Mouse (Mus musculus) v-Abl transformed pro-B cells (cell line): ENCODE data around the gene Hapln2.

Source experiments
- in situ Hi-C, 2 experiments: fragments of 400-800 bp; cut with MboI; formaldehyde crosslinking; loops; one replicate each; pipeline ENCODE4 v1.15.1; 2025; ENCODE audit not compliant: unreplicated experiment in 2 of 2

Hapln2 gene

DNA sequence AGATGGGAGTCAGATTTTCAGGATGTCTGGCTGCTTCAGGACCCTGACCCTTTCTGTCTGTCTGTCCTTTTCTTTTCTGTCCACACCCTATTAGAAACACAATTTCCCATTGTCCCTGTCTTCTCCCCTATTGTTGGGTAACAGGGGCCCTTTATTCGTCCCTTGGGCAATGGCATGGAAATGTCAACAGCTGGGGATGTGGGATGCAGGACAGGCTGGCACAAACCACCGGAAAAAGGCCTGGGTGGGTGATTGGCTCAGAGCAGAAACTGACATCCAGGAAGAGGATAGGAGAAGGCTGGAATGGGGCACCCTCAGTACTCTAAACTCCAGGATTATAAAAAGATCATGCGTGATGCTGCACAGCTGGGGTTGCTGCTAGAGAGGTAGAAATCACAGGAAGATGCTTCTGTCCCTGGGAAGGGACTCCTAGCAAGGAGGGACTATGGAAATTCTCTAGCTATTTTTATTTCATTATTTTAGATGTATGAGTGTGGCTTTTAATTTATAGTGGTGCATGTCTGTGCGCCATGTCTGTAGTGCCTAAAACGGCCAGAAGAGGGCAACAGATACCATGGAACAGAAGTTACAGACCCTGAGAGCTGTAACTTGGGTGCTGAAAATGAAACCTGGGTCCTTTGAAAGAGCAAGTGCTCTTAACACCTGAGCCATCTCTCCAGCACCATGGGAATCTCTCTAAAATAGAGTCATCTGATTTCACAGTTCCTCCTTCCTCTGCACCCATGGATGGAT is at the start of gene Hapln2:
Gene Hapln2, minus strand, starts transcription at position 150 of the 753 bp plus-strand sequence.
- in situ Hi-C loops = loop anchor here in 1 of 2 experiments (5.0 kb wide), 1 partner anchor 40 kb away; no protein-coding TSS in a partner anchor

DNA sequence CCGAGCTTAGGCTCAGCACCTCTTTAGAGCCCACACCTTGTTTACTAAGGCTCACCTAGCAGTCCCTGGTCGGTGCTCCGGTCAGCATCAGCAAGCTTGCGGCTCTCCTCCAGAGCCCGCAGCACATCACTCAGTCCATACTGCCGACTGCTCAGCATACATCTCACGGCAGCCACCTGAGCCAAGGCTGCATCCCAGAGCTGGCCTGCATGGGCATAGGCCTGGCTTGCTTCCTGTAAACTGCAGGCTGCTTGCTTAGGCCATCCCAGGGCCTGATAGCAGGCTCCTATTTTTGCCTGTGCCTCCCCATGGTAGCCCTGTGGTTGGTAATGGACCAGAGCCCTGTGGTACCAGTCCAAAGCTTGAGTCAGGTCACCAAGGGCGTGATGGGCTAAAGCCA is 47.4 kb upstream of the Hapln2 start:
- in situ Hi-C loops = loop anchor here (5.0 to 25.0 kb wide), 3 partner anchors 67 to 310 kb away; partner anchors contain the start of gene Nes (in 1 of the 2)

DNA sequence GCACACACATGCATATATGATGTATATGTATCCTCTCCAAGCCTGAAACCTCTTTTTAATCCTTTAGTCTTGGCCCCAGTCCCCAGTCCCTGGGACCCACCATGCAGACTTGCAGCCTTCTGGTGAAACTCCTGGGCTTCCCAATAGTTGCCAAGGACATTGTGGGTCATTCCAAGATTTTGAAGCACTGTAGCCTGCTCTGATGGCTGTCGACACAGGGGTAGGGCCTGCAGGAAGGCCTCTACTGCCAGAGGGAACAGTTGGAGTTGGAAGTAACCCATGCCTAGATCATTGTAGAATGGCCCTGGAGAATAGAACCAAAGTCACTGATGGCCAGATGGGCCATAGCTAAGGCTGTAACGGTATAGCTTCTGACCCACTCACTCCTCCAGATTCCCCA is 47.0 kb upstream of the Hapln2 start:
- in situ Hi-C loops = loop anchor here (5.0 to 25.0 kb wide), 3 partner anchors 67 to 310 kb away; partner anchors contain the start of gene Nes (in 1 of the 2)

DNA sequence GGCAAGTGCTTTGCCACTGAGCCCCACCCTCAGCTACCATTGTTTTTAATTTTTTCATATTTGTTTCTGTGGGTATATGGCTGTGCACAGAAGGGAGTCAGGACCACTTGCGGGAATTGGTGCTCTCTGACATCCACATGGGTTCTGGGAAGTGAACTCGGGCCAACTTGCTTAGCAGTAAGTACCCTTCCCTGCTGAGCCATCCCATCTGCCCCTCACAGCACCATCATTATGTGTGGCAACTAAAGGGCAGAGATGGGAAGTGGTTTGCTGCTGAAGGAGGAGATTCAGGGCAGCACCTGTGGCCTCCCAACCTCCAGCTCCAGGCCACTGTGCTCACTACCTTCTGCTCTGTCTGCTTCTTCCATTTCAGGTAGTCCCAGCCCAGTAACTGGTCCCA is 46.2 kb upstream of the Hapln2 start:
- in situ Hi-C loops = loop anchor here (5.0 to 25.0 kb wide), 3 partner anchors 66 to 309 kb away; partner anchors contain the start of gene Nes (in 1 of the 2)

GRCm38 (mm10) chr3:88071783-88072182 is 44.4 kb upstream of the Hapln2 start:
- in situ Hi-C loops = loop anchor here (5.0 to 25.0 kb wide), 3 partner anchors 64 to 307 kb away; partner anchors contain the start of gene Nes (in 1 of the 2)

GRCm38 (mm10) chr3:88068386-88068785 is 41.0 kb upstream of the Hapln2 start:
- in situ Hi-C loops = loop anchor here (5.0 to 25.0 kb wide), 3 partner anchors 36 to 106 kb away; partner anchors contain the start of genes Hapln2 (in 1 of the 2) and Nes (in 1 of the 2)

- in situ Hi-C loops = loop anchor here in 1 of 2 experiments (25.0 kb wide), 1 partner anchor 96 kb away; the partner anchor contains the start of gene Nes
Measured at GRCm38 (mm10) chr3:88057902-88058696, 30.7 kb upstream of the Hapln2 start, which contains the start of gene Naxe. TSS of gene Naxe (minus strand) at chr3:88058495.

DNA sequence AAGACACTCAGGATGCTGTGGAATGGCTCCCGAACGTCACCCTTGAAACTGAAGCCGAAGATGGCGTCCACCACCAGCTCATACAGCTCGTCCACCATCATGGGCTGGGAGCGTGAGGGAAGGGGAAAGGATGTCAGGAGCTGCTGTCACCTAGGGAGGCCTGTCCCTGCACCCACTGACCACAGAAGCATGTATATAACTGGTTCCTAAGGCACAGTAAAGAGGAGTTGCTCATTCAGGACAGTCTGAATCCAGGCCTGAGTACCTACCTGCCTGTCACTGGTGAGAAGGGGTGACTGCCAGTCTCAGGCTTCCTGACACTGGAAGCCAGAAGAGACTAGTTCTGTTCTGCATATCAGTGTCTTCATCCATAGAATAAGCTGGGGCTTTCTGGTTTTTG is 29.6 kb upstream of the Hapln2 start:
- in situ Hi-C loops = loop anchor here in 1 of 2 experiments (25.0 kb wide), 1 partner anchor 95 kb away; the partner anchor contains the start of gene Nes

GRCm38 (mm10) chr3:88049532-88049931 is 22.1 kb upstream of the Hapln2 start:
- in situ Hi-C loops = no loop called here

GRCm38 (mm10) chr3:88042661-88043421 is 15.5 kb upstream of the Hapln2 start, which contains the start of gene Gpatch4:
TSS of gene Gpatch4 (plus strand) at chr3:88043108.
- in situ Hi-C loops = no loop called here

DNA sequence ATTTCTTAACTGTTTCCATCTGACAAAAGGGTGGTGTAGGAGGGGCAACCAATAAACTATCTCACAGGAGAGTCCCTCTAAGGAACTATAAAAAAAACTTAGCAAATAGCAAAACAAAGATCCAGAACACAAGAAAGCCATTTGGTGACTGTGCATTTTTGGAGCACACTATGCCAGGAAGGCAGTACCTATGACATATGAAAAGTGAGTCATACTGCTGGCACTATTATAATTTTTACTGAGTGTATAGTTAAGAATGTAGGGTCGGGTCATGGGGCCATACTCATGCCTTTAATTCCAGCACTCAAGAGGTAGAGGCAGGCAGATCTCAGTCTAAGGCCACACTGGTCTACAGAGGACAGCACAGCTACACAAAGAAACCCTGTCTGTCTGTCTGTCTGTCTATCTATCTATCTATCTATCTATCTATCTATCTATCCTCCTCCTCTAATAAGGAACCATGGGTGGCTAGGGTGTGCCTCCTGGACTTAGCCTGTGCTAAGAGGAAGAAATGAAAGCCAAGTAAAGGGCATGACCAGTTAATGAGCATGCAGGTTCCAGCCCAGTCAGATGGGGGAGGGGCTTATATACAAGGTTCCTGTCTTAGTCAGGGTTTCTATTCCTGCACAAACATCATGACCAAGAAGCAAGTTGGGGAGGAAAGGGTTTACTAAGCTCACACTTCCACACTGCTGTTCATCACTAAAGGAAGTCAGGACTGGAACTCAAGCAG is 8.3 kb upstream of the Hapln2 start:
- in situ Hi-C loops = no loop called here

DNA sequence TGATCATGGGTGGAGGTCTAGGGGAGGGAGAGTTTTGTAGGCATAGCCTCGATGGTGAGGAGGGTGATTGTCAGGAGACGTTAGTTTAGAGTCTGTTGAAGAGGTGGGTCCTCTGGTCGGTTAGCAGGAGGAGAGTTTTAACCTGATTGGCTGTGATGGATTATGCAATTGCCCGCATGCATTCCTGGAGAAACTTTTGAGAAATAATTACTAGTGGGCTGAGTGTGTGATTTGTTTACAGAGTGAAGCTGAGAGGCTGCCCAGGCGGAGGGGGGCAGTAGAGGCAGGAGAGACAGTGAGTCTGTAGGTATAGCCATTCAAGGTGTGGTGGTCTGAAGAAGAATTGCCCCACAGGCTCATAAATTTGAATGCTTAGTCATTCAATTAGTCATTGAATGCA is 6.1 kb upstream of the Hapln2 start:
- in situ Hi-C loops = loop anchor here in 1 of 2 experiments (5.0 kb wide), 1 partner anchor 34 kb away; no protein-coding TSS in a partner anchor

GRCm38 (mm10) chr3:88030608-88031395 is 3.4 kb upstream of the Hapln2 start:
- in situ Hi-C loops = loop anchor here in 1 of 2 experiments (5.0 kb wide), 1 partner anchor 36 kb away; no protein-coding TSS in a partner anchor

- in situ Hi-C loops = loop anchor here in 1 of 2 experiments (5.0 kb wide), 1 partner anchor 40 kb away; no protein-coding TSS in a partner anchor
Measured at GRCm38 (mm10) chr3:88026823-88027222, 560 bp downstream of the Hapln2 start.

DNA sequence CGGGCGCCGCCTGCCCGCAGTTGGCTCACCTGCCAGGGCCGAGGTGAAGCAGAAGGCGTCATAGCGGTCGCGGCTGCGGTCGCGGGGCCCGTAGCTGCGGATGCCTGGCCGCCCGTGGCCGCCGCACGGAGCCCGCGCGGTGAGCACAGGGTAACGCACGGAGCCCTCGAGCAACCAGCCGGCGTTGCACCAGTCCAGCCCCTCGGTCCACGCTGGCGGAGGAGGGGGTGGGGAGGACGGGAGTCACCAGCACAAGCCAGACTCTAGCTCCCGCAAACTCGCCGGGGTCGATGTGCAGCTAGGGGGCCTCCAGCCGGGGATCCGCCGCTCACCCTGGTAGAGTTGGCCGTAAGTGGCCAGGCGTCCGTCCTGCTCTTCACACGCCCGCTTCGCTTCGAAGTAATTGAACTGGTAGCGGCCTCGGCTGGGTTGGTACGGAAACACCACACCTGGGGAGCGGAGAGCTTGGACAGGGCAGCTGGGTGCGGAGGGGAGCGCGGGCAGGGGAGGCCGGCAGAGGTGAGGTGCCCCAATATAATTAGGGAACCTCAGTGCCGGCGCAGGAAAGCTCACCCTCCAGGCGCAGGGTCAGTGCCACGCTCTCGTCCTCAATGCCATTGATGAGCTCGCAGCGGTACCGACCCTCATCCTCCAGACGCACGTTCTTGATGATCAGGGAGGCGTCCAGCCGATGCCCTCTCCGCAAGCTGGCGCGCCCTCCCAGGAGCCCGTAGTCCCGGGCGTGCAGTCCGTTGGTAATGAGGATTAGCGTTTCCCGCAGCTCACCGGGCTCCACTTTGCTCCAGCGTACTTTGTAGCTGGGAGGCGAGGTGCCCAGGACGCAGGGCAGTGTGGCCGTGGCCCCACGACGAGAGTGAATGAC is 4.0 kb downstream of the Hapln2 start:
- in situ Hi-C loops = loop anchor here in 1 of 2 experiments (5.0 kb wide), 1 partner anchor 219 kb away; no protein-coding TSS in a partner anchor

- in situ Hi-C loops = loop anchor here in 1 of 2 experiments (5.0 kb wide), 1 partner anchor 220 kb away; no protein-coding TSS in a partner anchor
Measured at GRCm38 (mm10) chr3:88022322-88023191, 4.8 kb downstream of the Hapln2 start.
